Mouse (Mus musculus) forebrain, embryonic 10.5 days (tissue): Measurements from ENCODE around the gene Necab2. TPM values are rescaled to one million over a fixed set of nuclear protein-coding genes. Genes with fewer than 3 reads are reported as not detected.

ENCODE experiments used
- DNase-seq: peaks from one replicate; pipeline ENCODE4 v3.0.0-alpha.2; 2017; ENCODE audit warnings: low spot score; ENCODE audit errors: extremely low spot score
- H3K27ac ChIP-seq: fragments of 300-500 bp; sonication (generic); 2 replicates; pipeline ENCODE4 v1.5.1; 2016; ENCODE audit warnings: mild to moderate bottlenecking
- H3K27me3 ChIP-seq: fragments of 300-500 bp; sonication (generic); 2 replicates; pipeline ENCODE4 v1.6.1; 2016; ENCODE audit warnings: mild to moderate bottlenecking; ENCODE audit not compliant: poor library complexity, severe bottlenecking
- H3K36me3 ChIP-seq: fragments of 300-500 bp; sonication (generic); replicated peaks from 2 replicates; pipeline ENCODE4 v1.6.1; 2016; ENCODE audit warnings: mild to moderate bottlenecking, moderate library complexity
- H3K4me1 ChIP-seq: fragments of 300-500 bp; sonication (generic); 2 replicates; pipeline ENCODE4 v1.6.1; 2016
- H3K4me3 ChIP-seq: fragments of 300-500 bp; sonication (generic); 2 replicates; pipeline ENCODE4 v1.5.1; 2016; ENCODE audit warnings: mild to moderate bottlenecking, moderate library complexity
- H3K9me3 ChIP-seq: fragments of 300-500 bp; sonication (generic); 2 replicates; pipeline ENCODE4 v1.6.1; 2016; ENCODE audit warnings: mild to moderate bottlenecking, moderate library complexity
- whole genome bisulfite sequencing: fragments of 180-500 bp; shearing (Covaris S2); methylation state at CpG from one replicate; pipeline ENCODE4 v1.1.7; 2016; 5-methylcytosine and 5-hydroxymethylcytosine counted together
- polyA plus RNA-seq: library from polyadenylated mRNA; unstranded; fragments of >200 nt; fragmentation: Nextera tagmentation; extraction: Ambion mirVana; gene quantifications from 2 replicates; pipeline ENCODE4 v1.2.1, GENCODE M21; 2016

Gene Necab2
- polyA plus RNA-seq, 1 experiment from 2014 or later = 15.5 TPM

DNA sequence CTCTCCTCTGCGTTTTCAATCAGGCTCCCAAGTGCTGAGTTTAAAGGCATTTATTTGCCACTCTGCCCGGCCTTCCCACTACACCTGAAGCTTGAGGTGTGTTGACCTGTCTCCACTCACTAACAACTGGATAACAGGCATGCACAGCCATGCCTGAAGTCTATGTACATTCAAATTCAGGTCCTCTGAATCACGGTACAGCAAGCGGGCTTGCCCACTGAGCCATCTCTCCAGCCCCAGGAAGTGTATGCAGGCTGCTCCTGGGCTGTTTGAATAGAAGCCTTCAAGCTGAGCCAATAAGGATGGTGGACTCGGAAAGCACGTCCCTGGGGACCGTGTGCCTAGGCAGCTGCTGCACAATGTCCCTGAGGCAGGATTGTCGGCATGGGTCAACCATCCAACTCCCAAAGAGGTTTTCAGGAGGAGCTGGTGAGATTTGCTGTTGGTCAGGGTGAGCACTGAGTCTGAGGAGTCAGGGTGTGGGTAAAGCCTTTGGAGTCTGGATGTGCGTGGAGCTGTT is 24.9 kb upstream of the Necab2 start:
- 61% methylated on average over 9 of the region's 9 CpGs for WGBS
- DNase-seq = no peak
- H3K36me3 ChIP-seq = no peaks in the 10 kb centered on the region
- H3K4me1 ChIP-seq = peaks cover 37% of the 10 kb centered on the region
- peaks cover 1% of the 10 kb centered on the region for H3K27me3 ChIP-seq
- no peak overlapping the region for H3K4me3 ChIP-seq
- peak overlapping the region; percentile 40; the same call in 1 of the 2 replicates for H3K27ac ChIP-seq
- H3K9me3 ChIP-seq = no peaks in the 10 kb centered on the region

GRCm38 (mm10) chr8:119422123-119422711 is 24.3 kb upstream of the Necab2 start:
- no peak overlapping the region for H3K4me3 ChIP-seq
- H3K27ac ChIP-seq = peak overlapping the region; percentile 40

GRCm38 (mm10) chr8:119423631-119424141 is 22.8 kb upstream of the Necab2 start:
- no peak for DNase-seq
- H3K4me3 ChIP-seq = no peak overlapping the region
- no peaks in the 10 kb centered on the region for H3K27me3 ChIP-seq
- peaks cover 43% of the 10 kb centered on the region for H3K4me1 ChIP-seq
- WGBS = 79% methylated on average over 9 of the region's 9 CpGs
- H3K27ac ChIP-seq = no peak overlapping the region
- H3K36me3 ChIP-seq = no peaks in the 10 kb centered on the region
- no peaks in the 10 kb centered on the region for H3K9me3 ChIP-seq

More at GRCm38 (mm10) chr8:119422123-119422711, 24.3 kb upstream of the Necab2 start:
- Histone ChIP-seq H3K36me3 (no peaks in the 10 kb centered on the region), H3K27me3 (no peaks in the 10 kb centered on the region; the same call in 1 of the 2 replicates), H3K4me1 (peaks cover 36% of the 10 kb centered on the region), H3K9me3 (no peaks in the 10 kb centered on the region)
- WGBS = 65% methylated on average over 9 of the region's 9 CpGs
- no peak for DNase-seq

DNA sequence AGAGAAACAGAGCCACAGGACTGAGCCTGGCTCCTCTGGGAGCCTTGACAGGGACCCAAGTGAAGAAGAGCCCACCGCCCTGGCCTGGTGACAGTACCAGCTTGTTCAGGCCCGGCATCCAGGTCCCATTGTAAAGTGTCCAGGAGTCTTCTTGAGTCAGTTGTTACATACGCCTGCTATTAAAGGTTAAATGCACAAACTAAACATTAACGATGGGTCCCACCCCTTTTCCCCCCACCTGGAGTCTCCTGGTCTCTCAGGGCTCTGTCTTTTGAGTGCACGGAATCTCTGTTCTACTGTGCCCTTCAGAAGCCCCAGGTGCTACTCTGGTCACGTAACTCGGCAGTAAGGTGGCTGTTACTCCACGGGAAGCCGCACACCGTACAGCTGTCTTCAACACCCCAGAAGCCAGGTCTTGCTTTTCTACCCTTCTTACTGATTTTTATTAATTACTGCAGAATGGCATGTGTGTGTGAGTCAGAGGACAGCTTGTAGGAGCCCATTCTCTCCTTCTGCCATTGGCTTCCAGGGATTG is 22.3 kb upstream of the Necab2 start:
- no peak overlapping the region for H3K4me3 ChIP-seq
- H3K4me1 ChIP-seq = peaks cover 38% of the 10 kb centered on the region
- H3K27ac ChIP-seq = peak overlapping the region; percentile 53
- WGBS = 87% methylated on average over 10 of the region's 10 CpGs
- no peak for DNase-seq
- H3K36me3 ChIP-seq = no peaks in the 10 kb centered on the region
- no peaks in the 10 kb centered on the region for H3K27me3 ChIP-seq
- H3K9me3 ChIP-seq = no peaks in the 10 kb centered on the region

GRCm38 (mm10) chr8:119424740-119425139 is 21.8 kb upstream of the Necab2 start:
- DNase-seq = no peak
- WGBS = 84% methylated on average over 10 of the region's 10 CpGs
- no peaks in the 10 kb centered on the region for H3K9me3 ChIP-seq
- H3K27ac ChIP-seq = peak overlapping the region; percentile 53
- H3K4me3 ChIP-seq = no peak overlapping the region
- no peaks in the 10 kb centered on the region for H3K36me3 ChIP-seq
- peaks cover 33% of the 10 kb centered on the region for H3K4me1 ChIP-seq
- no peaks in the 10 kb centered on the region for H3K27me3 ChIP-seq

DNA sequence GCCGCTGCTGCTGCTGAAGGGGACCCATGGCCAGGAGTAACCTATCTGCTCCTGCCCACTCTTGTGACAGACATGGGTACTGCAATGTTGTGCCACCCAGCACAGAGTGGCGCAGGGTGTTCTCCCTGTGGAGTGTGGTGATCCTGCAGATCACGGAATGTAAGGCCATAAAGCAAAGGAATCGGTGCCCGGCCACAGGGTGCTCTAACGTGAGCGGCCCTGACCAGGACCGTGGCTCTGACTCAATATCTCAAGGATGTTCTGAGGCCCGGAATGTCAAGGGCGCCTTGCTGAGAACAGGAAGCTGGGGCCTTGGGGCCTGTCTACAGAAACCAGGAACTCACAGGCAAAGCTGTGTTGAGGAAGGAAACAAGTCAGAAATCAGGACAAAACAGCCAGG is 21.0 kb upstream of the Necab2 start:
- Histone ChIP-seq H3K4me3 (no peak overlapping the region), H3K36me3 (no peaks in the 10 kb centered on the region), H3K27me3 (no peaks in the 10 kb centered on the region), H3K4me1 (peaks cover 29% of the 10 kb centered on the region), H3K27ac (no peak overlapping the region), H3K9me3 (no peaks in the 10 kb centered on the region)
- DNase-seq = no peak
- WGBS = 91% methylated on average over 10 of the region's 10 CpGs

DNA sequence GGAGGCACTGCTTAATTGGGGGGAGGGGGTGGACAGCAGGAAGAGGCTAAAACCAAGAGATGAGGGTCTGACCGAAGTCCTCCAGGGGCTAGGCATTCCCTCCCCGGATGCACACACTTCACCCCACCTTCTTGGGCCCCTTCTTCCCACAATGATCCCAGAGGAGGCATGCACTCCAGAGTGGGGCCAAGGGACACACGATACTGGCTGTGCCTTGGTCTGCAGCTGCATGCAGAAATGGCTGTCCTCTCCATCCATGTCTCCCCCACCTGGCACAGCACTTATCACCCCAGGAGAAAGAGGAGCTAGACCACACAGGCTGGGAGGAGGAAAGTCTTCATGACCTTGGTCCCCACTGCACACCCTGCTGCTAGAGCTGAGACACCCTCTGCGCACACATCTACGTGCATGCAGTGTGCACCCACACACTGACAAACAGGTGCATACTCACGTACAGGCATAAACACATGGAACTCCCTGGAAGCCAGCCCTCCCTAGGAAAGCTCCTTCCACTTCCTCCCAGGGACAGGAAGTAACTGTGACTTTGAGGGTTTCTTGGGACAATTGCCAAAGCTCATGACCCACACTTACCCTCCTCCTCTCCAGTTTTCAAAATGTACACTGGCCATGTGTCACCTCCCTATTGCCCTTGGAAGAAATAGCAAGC is 20.3 kb upstream of the Necab2 start:
- H3K27me3 ChIP-seq = no peaks in the 10 kb centered on the region
- no peaks in the 10 kb centered on the region for H3K36me3 ChIP-seq
- H3K9me3 ChIP-seq = no peaks in the 10 kb centered on the region
- 88% methylated on average over 6 of the region's 6 CpGs for WGBS
- H3K4me3 ChIP-seq = no peak overlapping the region
- H3K4me1 ChIP-seq = peaks cover 23% of the 10 kb centered on the region
- DNase-seq = no peak
- H3K27ac ChIP-seq = no peak overlapping the region

- no peak overlapping the region for H3K4me3 ChIP-seq
- H3K27me3 ChIP-seq = no peaks in the 10 kb centered on the region
- H3K4me1 ChIP-seq = peaks cover 22% of the 10 kb centered on the region
- no peaks in the 10 kb centered on the region for H3K36me3 ChIP-seq
- H3K9me3 ChIP-seq = no peaks in the 10 kb centered on the region
- peak overlapping the region; percentile 56 for H3K27ac ChIP-seq
- DNase-seq = no peak
- 84% methylated on average over 12 of the region's 12 CpGs for WGBS
These were observed 18.7 kb upstream of the Necab2 start for GRCm38 (mm10) chr8:119427634-119428349.

- DNase-seq = no peak
- no peak overlapping the region for H3K27ac ChIP-seq
- no peaks in the 10 kb centered on the region for H3K27me3 ChIP-seq
- WGBS = 86% methylated on average over 7 of the region's 7 CpGs
- no peaks in the 10 kb centered on the region for H3K9me3 ChIP-seq
- no peak overlapping the region for H3K4me3 ChIP-seq
- no peaks in the 10 kb centered on the region for H3K36me3 ChIP-seq
- peaks cover 25% of the 10 kb centered on the region for H3K4me1 ChIP-seq
These were observed 18.2 kb upstream of the Necab2 start for GRCm38 (mm10) chr8:119428350-119428740.

DNA sequence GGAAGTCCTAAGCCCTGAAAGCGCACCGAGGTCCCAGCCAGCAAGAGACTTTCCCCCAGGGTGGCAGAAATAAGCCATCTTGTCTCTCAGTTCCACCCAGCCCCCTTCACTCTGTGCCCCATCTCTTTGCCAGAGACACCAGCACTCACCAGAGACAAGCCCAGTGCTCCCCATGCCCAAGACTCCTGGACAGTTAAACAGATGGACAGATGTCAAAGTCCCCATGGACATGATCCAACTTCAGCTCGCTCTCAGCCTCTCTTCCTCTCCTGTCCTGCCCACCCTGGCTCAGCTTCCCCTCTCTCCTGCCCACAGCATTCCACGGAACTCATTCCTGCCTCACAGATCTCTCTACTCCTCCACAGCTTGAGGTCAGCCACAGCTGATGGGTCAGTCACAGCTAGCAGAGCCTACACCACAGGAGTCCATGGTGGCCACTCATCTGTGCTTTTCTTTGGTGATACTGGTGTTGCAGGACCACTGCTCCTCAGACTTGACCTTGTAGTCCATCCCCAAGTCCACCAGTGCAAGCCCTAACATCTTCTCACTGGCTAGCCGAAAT is 17.7 kb upstream of the Necab2 start:
- H3K27me3 ChIP-seq = no peaks in the 10 kb centered on the region
- peaks cover 25% of the 10 kb centered on the region for H3K4me1 ChIP-seq
- no peak overlapping the region for H3K4me3 ChIP-seq
- no peaks in the 10 kb centered on the region for H3K9me3 ChIP-seq
- 89% methylated on average over 5 of the region's 5 CpGs for WGBS
- no peak overlapping the region for H3K27ac ChIP-seq
- H3K36me3 ChIP-seq = no peaks in the 10 kb centered on the region
- no peak for DNase-seq

- Histone ChIP-seq H3K27me3 (peaks cover 2% of the 10 kb centered on the region; the same call in 1 of the 2 replicates), H3K27ac (no peak overlapping the region), H3K4me1 (peaks cover 25% of the 10 kb centered on the region), H3K36me3 (no peaks in the 10 kb centered on the region), H3K4me3 (no peak overlapping the region), H3K9me3 (no peaks in the 10 kb centered on the region)
- DNase-seq = no peak
- 94% methylated on average over 3 of the region's 3 CpGs for WGBS
These were observed 17.0 kb upstream of the Necab2 start for GRCm38 (mm10) chr8:119429552-119429951.

- H3K36me3 ChIP-seq = no peaks in the 10 kb centered on the region
- WGBS = 75% methylated on average over 8 of the region's 8 CpGs
- no peak for DNase-seq
- no peak overlapping the region for H3K4me3 ChIP-seq
- no peaks in the 10 kb centered on the region for H3K9me3 ChIP-seq
- H3K4me1 ChIP-seq = peaks cover 22% of the 10 kb centered on the region
- no peak overlapping the region for H3K27ac ChIP-seq
- peaks cover 5% of the 10 kb centered on the region; the same call in 1 of the 2 replicates for H3K27me3 ChIP-seq
These were observed 16.3 kb upstream of the Necab2 start for GRCm38 (mm10) chr8:119430250-119430649.
